Mouse (Mus musculus): ENCODE results near the gene Nacc2.

- TF ChIP-seq CTCF (conservative IDR thresholded peaks at IDR 0.05; ENCODE audit: insufficient read depth, insufficient read length, low read depth, low read length) (no peak), POLR2A (IDR thresholded peaks at IDR 0.05; ENCODE audit: low read depth, low read length) (no peak)
Observed at GRCm38 (mm10) chr2:26139545-26140206, 16.7 kb upstream of the Nacc2 start.
